Mouse (Mus musculus): Measurements from ENCODE around the gene Thrb. TPM values are rescaled to one million over a fixed set of nuclear protein-coding genes. Genes with fewer than 3 reads are reported as not detected.

Thrb gene
- total and polyA plus RNA-seq, 2 experiments from 2014 or later, result 2.1 to 8.9 TPM

GRCm38 (mm10) chr14:18036573-18036972, 376.5 kb downstream of the Thrb start:
- no peak overlapping the region for H3K4me2 ChIP-seq (ENCODE audit: low read depth, low read length, poor library complexity, severe bottlenecking)
- TF ChIP-seq CTCF (IDR thresholded peaks at IDR 0.05), result no peak
- no peak overlapping the region for H3K9ac ChIP-seq (replicated peaks; ENCODE audit: low read length, poor library complexity, severe bottlenecking)
- no peaks in the 10 kb centered on the region for H3K4me1 ChIP-seq (ENCODE audit: insufficient read depth, low read length)
- 82% methylated on average over 5 of the region's 5 CpGs for WGBS
- ATAC-seq (ENCODE audit: low FRiP score) (no peak), DNase-seq (ENCODE audit: low spot score) (no peak)
- no peaks in the 10 kb centered on the region for H3K36me3 ChIP-seq (ENCODE audit: insufficient read depth, low read length)
- no peaks in the 10 kb centered on the region for H3K9me3 ChIP-seq (ENCODE audit: low read length)
- H3K27ac ChIP-seq (ENCODE audit: low read depth, low read length), result no peak overlapping the region
- no peaks in the 10 kb centered on the region for H3K27me3 ChIP-seq (ENCODE audit: insufficient read depth, low read length)
- no peak overlapping the region for H3K4me3 ChIP-seq (ENCODE audit: low read depth, low read length)

- no peaks in the 10 kb centered on the region for H3K9me3 ChIP-seq (ENCODE audit: low read length)
- H3K4me2 ChIP-seq (ENCODE audit: low read depth, low read length, poor library complexity, severe bottlenecking), result no peak overlapping the region
- TF ChIP-seq CTCF (IDR thresholded peaks at IDR 0.05), result no peak
- H3K9ac ChIP-seq (replicated peaks; ENCODE audit: low read length, poor library complexity, severe bottlenecking), result no peak overlapping the region
- no peak for ATAC-seq (ENCODE audit: low FRiP score)
- H3K4me1 ChIP-seq (ENCODE audit: insufficient read depth, low read length), result no peaks in the 10 kb centered on the region
- H3K27me3 ChIP-seq (ENCODE audit: insufficient read depth, low read length), result no peaks in the 10 kb centered on the region
- no peak overlapping the region for H3K27ac ChIP-seq (ENCODE audit: low read depth, low read length)
- no peak overlapping the region for H3K4me3 ChIP-seq (ENCODE audit: low read depth, low read length)
- 56% methylated on average over 5 of the region's 5 CpGs for WGBS
- H3K36me3 ChIP-seq (ENCODE audit: insufficient read depth, low read length), result no peaks in the 10 kb centered on the region
- peak; percentile 44 for DNase-seq (ENCODE audit: low spot score)
Measured at GRCm38 (mm10) chr14:18062082-18062772, 402.2 kb downstream of the Thrb start.
